Mouse (Mus musculus): ENCODE measurements around the gene Il4i1. TPM values are rescaled to one million over a fixed set of nuclear protein-coding genes. Genes with fewer than 3 reads are reported as not detected.
A peak's percentile ranks its signal among the peaks of the same experiment; 100 is the strongest.

Il4i1 gene
- polyA plus RNA-seq, 1 experiment = not detected

GRCm38 (mm10) chr7:44792781-44793180, 23.4 kb upstream of the Il4i1 start:
- no peak for TF ChIP-seq CTCF (IDR thresholded peaks at IDR 0.05; ENCODE audit: insufficient read depth, low read depth, low read length)
- WGBS = 75% methylated on average over 6 of the region's 6 CpGs
- Histone ChIP-seq H3K27ac (ENCODE audit: insufficient read depth, low read depth, low read length) (no peak overlapping the region), H3K4me3 (ENCODE audit: insufficient read depth, low read depth, low read length) (no peak overlapping the region), H3K4me1 (ENCODE audit: control insufficient read depth, insufficient read depth, low read length) (no peaks in the 10 kb centered on the region)

GRCm38 (mm10) chr7:44808927-44809326, 7.3 kb upstream of the Il4i1 start:
- TF ChIP-seq POLR2A (IDR thresholded peaks at IDR 0.05; ENCODE audit: insufficient read depth, low read depth, low read length) = no peak
- TF ChIP-seq CTCF (IDR thresholded peaks at IDR 0.05; ENCODE audit: insufficient read depth, low read depth, low read length) = no peak
- Histone ChIP-seq H3K27ac (ENCODE audit: insufficient read depth, low read depth, low read length) (no peak overlapping the region), H3K4me3 (ENCODE audit: insufficient read depth, low read depth, low read length) (no peak overlapping the region), H3K4me1 (ENCODE audit: control insufficient read depth, insufficient read depth, low read length) (no peaks in the 10 kb centered on the region)
- 84% methylated on average over 2 of the region's 2 CpGs for WGBS

DNA sequence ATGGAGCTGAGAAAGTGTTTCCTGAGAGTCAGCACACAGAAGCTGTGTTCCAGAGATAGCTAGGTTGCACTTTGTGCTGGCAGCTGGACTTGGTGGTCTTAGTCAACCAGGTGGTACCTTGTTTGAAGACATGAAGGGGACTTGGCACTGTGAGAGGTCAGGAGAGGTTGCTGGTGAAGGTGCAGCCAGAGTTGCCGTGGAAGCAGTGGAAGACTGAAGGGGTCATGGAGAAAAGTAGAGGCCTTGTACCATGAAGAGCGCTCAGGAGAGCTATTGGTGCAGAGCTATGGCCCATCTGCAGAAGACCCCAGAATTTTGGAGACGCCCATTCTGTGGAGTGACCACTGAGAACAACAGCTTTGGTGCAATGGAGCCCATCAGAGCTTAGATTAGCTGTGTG, 6.7 kb upstream of the Il4i1 start:
- H3K27ac ChIP-seq (ENCODE audit: insufficient read depth, low read depth, low read length) = no peak overlapping the region
- no peaks in the 10 kb centered on the region for H3K4me1 ChIP-seq (ENCODE audit: control insufficient read depth, insufficient read depth, low read length)
- TF ChIP-seq CTCF (IDR thresholded peaks at IDR 0.05; ENCODE audit: insufficient read depth, low read depth, low read length) (no peak), POLR2A (IDR thresholded peaks at IDR 0.05; ENCODE audit: insufficient read depth, low read depth, low read length) (no peak)
- WGBS = 96% methylated on average over 3 of the region's 3 CpGs
- no peak overlapping the region for H3K4me3 ChIP-seq (ENCODE audit: insufficient read depth, low read depth, low read length)

DNA sequence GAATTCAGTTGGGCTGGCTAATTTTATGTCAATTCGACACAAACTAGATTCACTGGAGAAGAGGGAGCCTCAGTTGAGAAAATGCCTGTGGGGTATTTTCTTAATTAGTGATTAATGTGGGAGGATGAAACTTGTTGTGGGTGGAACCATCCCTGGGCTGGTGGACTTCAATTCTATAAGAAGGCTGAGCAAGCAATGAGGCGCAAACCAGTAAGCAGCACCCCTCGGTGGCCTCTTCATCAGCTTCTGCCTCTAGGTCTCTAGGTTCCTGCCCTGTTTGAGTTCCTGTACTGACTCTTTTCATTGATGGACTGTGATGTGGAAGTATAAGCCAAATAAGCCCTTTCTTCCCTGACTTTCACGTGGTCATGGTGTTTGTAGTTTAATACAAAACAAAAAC, 5.8 kb upstream of the Il4i1 start:
- TF ChIP-seq POLR2A (IDR thresholded peaks at IDR 0.05; ENCODE audit: insufficient read depth, low read depth, low read length) (no peak), CTCF (IDR thresholded peaks at IDR 0.05; ENCODE audit: insufficient read depth, low read depth, low read length) (no peak)
- H3K4me1 ChIP-seq (ENCODE audit: control insufficient read depth, insufficient read depth, low read length) = peaks cover 3% of the 10 kb centered on the region
- H3K4me3 ChIP-seq (ENCODE audit: insufficient read depth, low read depth, low read length) = no peak overlapping the region
- WGBS = 66% methylated on average over 4 of the region's 4 CpGs
- no peak overlapping the region for H3K27ac ChIP-seq (ENCODE audit: insufficient read depth, low read depth, low read length)

DNA sequence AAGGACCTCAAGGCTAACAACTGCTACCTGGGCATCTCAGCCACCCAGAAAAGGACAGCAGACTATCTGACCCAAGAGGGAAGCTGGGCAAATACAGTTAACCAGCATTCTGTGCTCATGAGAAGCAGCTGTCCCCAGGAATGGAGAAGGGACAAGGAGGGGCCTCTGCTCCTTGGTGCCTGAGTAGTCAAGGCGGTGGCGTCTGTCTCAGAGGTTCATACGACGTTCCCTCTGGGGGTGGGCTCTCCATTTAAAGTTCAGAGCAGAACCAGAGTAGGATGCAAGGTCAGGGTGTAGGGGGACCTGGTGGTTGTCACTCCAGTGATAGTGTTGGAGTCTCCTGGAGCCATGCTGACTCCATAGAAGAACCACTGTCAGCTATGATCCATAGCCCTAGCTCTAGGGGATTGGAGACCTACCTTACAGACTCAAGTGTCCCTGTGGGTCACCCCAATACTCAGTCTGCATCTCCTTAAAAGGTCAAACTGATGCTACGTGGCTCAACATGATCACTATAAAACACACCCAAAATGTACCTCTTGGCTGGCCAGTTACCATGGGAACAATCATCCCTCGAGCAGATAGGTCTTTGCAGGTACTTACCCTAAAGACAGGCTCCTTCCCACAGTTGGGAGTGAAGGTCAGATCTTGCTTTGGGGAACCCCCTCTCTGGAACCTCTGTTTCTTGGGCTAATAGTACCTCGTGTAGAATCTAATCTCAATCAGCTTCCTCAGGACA, 5.2 kb upstream of the Il4i1 start:
- TF ChIP-seq CTCF (IDR thresholded peaks at IDR 0.05; ENCODE audit: insufficient read depth, low read depth, low read length) (no peak), POLR2A (IDR thresholded peaks at IDR 0.05; ENCODE audit: insufficient read depth, low read depth, low read length) (no peak)
- H3K4me1 ChIP-seq (ENCODE audit: control insufficient read depth, insufficient read depth, low read length) = peaks cover 3% of the 10 kb centered on the region
- no peak overlapping the region for H3K27ac ChIP-seq (ENCODE audit: insufficient read depth, low read depth, low read length)
- WGBS = 88% methylated on average over 7 of the region's 7 CpGs
- H3K4me3 ChIP-seq (ENCODE audit: insufficient read depth, low read depth, low read length) = no peak overlapping the region

DNA sequence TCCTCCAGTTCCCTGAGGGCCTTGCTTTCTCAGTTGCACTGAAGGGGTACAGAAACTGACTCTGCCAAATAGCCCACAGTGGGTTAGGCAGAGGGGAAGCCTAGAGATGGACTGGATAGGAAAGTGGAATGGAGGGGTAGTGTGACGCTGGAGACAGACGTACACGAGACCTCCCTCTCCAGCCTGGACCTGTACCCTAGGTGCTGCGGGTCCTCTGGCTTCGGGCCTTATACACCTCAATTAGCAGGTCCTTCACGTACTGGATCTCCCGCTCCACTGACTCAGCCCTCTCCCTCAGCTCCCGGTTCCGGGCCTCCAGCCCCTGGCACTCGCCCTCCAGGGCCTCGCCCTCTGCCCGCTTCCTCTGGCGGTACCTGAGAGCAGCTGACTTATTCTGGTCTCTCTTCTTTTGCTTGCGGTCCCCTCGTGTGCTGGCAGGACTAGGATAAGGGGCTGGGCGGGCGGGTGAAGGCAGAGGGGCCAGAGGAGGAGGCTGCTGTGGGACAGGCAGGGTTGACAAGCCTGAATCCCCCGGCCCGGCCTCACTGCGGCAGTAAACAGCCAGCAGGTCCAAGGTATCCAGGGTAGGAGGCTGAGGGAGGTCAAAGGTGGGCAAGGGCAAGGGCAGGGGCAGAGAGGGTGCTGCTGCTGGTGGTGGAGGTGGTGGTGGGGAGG, 3.4 kb upstream of the Il4i1 start:
- TF ChIP-seq CTCF (IDR thresholded peaks at IDR 0.05; ENCODE audit: insufficient read depth, low read depth, low read length) (no peak), POLR2A (IDR thresholded peaks at IDR 0.05; ENCODE audit: insufficient read depth, low read depth, low read length) (no peak)
- Histone ChIP-seq H3K4me1 (ENCODE audit: control insufficient read depth, insufficient read depth, low read length) (peaks cover 3% of the 10 kb centered on the region), H3K27ac (ENCODE audit: insufficient read depth, low read depth, low read length) (no peak overlapping the region), H3K4me3 (ENCODE audit: insufficient read depth, low read depth, low read length) (no peak overlapping the region)
- WGBS = 92% methylated on average over 20 of the region's 20 CpGs

DNA sequence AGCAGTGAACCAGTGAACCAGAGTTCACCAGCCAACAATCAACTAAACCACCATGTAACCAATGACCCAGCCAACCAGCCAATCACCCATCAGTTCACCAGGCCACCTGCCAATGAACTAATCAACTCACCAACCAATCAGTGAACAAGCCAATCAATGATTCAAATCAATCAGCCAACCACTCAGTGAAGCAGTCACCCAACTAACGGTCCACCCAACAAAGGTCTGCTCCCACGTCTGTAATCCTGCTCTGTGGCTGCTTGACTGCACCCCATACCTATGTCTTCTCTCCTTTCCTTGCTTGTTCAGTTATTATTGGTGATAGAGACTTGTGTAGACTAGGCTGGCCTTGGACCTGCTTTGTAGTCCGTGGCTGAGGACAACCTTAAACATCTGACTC, 2.2 kb upstream of the Il4i1 start:
- 86% methylated on average over 3 of the region's 3 CpGs for WGBS
- Histone ChIP-seq H3K4me1 (ENCODE audit: control insufficient read depth, insufficient read depth, low read length) (peaks cover 8% of the 10 kb centered on the region), H3K27ac (ENCODE audit: insufficient read depth, low read depth, low read length) (no peak overlapping the region), H3K4me3 (ENCODE audit: insufficient read depth, low read depth, low read length) (no peak overlapping the region)
- no peak for TF ChIP-seq POLR2A (IDR thresholded peaks at IDR 0.05; ENCODE audit: insufficient read depth, low read depth, low read length)
- TF ChIP-seq CTCF (IDR thresholded peaks at IDR 0.05; ENCODE audit: insufficient read depth, low read depth, low read length) = no peak

GRCm38 (mm10) chr7:44814423-44814822, 1.8 kb upstream of the Il4i1 start:
- no peak for TF ChIP-seq CTCF (IDR thresholded peaks at IDR 0.05; ENCODE audit: insufficient read depth, low read depth, low read length)
- TF ChIP-seq POLR2A (IDR thresholded peaks at IDR 0.05; ENCODE audit: insufficient read depth, low read depth, low read length) = no peak
- H3K4me3 ChIP-seq (ENCODE audit: insufficient read depth, low read depth, low read length) = no peak overlapping the region
- H3K4me1 ChIP-seq (ENCODE audit: control insufficient read depth, insufficient read depth, low read length) = peaks cover 9% of the 10 kb centered on the region
- no peak overlapping the region for H3K27ac ChIP-seq (ENCODE audit: insufficient read depth, low read depth, low read length)
- WGBS = 87% methylated on average over 4 of the region's 4 CpGs

GRCm38 (mm10) chr7:44814952-44815553, 1.1 kb upstream of the Il4i1 start:
- no peak overlapping the region; the same call in 1 of the 2 replicates for H3K27ac ChIP-seq (ENCODE audit: insufficient read depth, low read depth, low read length)
- TF ChIP-seq POLR2A (IDR thresholded peaks at IDR 0.05; ENCODE audit: insufficient read depth, low read depth, low read length) = no peak
- TF ChIP-seq CTCF (IDR thresholded peaks at IDR 0.05; ENCODE audit: insufficient read depth, low read depth, low read length) = no peak
- H3K4me3 ChIP-seq (ENCODE audit: insufficient read depth, low read depth, low read length) = peak overlapping the region; percentile 100
- peaks cover 13% of the 10 kb centered on the region for H3K4me1 ChIP-seq (ENCODE audit: control insufficient read depth, insufficient read depth, low read length)
- 27% methylated on average over 14 of the region's 14 CpGs for WGBS

Data from olfactory bulb, adult 2 months (tissue).